Mouse (Mus musculus): ENCODE results near the gene Ttl.

Ttl gene

GRCm38 (mm10) chr2:129087520-129087919 lies 21.8 kb downstream of the Ttl start:
- DNase-seq, result no peak

- DNase-seq, result no peak
Measured at GRCm38 (mm10) chr2:129090370-129090769, 24.6 kb downstream of the Ttl start.

GRCm38 (mm10) chr2:129092810-129093209 lies 27.1 kb downstream of the Ttl start:
- DNase-seq, result no peak

GRCm38 (mm10) chr2:129093926-129094724 lies 28.4 kb downstream of the Ttl start:
- DNase-seq, result no peak

GRCm38 (mm10) chr2:129100784-129101310 lies 35.1 kb downstream of the Ttl start, which contains the start of gene Polr1b:
TSS of gene Polr1b (plus strand) at chr2:129100995.
- DNase-seq, result peak; percentile 97

- no peak for DNase-seq
Measured at GRCm38 (mm10) chr2:129112924-129113323, 47.2 kb downstream of the Ttl start.

- no peak for DNase-seq
Measured at GRCm38 (mm10) chr2:129115706-129116367, 50.1 kb downstream of the Ttl start.

GRCm38 (mm10) chr2:129116368-129116739 lies 50.6 kb downstream of the Ttl start:
- no peak for DNase-seq

- no peak for DNase-seq
Measured at GRCm38 (mm10) chr2:129118061-129118460, 52.3 kb downstream of the Ttl start.

- DNase-seq, result no peak
Measured at GRCm38 (mm10) chr2:129121986-129122385, 56.2 kb downstream of the Ttl start.

- DNase-seq, result peak; percentile 96
Measured at GRCm38 (mm10) chr2:129129412-129129929, 63.7 kb downstream of the Ttl start, which contains the start of gene Chchd5. TSS of gene Chchd5 (plus strand) at chr2:129129700.

GRCm38 (mm10) chr2:129129987-129130545 lies 64.3 kb downstream of the Ttl start:
- peak; percentile 34 for DNase-seq

GRCm38 (mm10) chr2:129130776-129131175 lies 65.0 kb downstream of the Ttl start:
- no peak for DNase-seq

GRCm38 (mm10) chr2:129132231-129132630 lies 66.5 kb downstream of the Ttl start:
- no peak for DNase-seq

GRCm38 (mm10) chr2:129133006-129133805 lies 67.5 kb downstream of the Ttl start:
- DNase-seq, result no peak

- DNase-seq, result no peak
Measured at GRCm38 (mm10) chr2:129139906-129140305, 74.2 kb downstream of the Ttl start.

Measured in lung, postnatal 10 days (tissue).